Comparison of ENCODE assay signal across 18 mouse cellular contexts in the genomic region with DNA sequence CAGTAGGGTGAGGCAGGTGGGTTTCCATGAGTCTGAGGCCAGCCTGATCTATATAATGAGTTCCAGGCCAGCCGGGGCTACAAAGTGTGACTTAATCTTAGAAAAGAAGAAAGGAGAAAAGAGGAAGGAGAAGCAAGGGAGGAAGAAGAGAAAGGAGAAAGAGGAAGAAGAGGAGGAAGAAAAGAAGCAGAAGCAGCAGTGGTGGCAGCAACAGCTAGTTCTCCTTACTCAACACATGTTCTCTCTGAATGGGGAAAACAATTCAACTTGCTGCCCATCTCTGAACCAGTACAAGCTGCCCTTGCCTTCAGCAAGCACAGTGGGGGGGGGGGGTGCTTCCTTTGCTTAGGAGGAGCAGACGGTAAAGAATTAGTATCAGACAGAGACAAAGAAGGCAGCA.
"Had no signal": no experiment of that assay in that cellular context is flagged by ENCODE, and none has a peak within 500 bp of the region (broad histone marks: within the 10 kb centered on the region; RNA-seq: fewer than 3 reads in every experiment).

No protein-coding gene starts in this region.

- H3K4me2 ChIP-seq: intestine, embryonic 15.5 days; liver, embryonic 13.5 days; midbrain, embryonic 13.5 days; neural tube, embryonic 13.5 days had no signal

- DNase-seq: kidney, adult 18-20 months; kidney, postnatal 25 days; liver, embryonic 13.5 days; lung, adult 2 months; lung, postnatal 14 days; lung, postnatal 4 days; thymus, adult 2 months; thymus, postnatal 14 days; thymus, postnatal 4 days had no signal

- H3K4me1 ChIP-seq: intestine, embryonic 15.5 days; liver, embryonic 13.5 days; megakaryocyte, embryonic 14.5 days; midbrain, embryonic 10.5 days; midbrain, embryonic 13.5 days; neural tube, embryonic 13.5 days had no signal

- H3K36me3 ChIP-seq: intestine, embryonic 15.5 days; liver, embryonic 13.5 days; midbrain, embryonic 10.5 days; midbrain, embryonic 13.5 days; neural tube, embryonic 13.5 days had no signal

- ATAC-seq: intestine, embryonic 15.5 days; midbrain, embryonic 13.5 days; midbrain, embryonic 16.5 days had no signal

- H3K9ac ChIP-seq: intestine, embryonic 15.5 days; liver, embryonic 13.5 days; midbrain, embryonic 13.5 days; neural tube, embryonic 13.5 days had no signal

- H3K4me3 ChIP-seq: intestine, embryonic 15.5 days; liver, embryonic 13.5 days; megakaryocyte, embryonic 14.5 days; midbrain, embryonic 10.5 days; midbrain, embryonic 13.5 days; myocyte; neural tube, embryonic 13.5 days had no signal

- H3K9me3 ChIP-seq: intestine, embryonic 15.5 days; liver, embryonic 13.5 days; megakaryocyte, embryonic 14.5 days; midbrain, embryonic 10.5 days; midbrain, embryonic 13.5 days; neural tube, embryonic 13.5 days had no signal

- H3K27me3 ChIP-seq: intestine, embryonic 15.5 days; liver, embryonic 13.5 days; megakaryocyte, embryonic 14.5 days; midbrain, embryonic 13.5 days; neural tube, embryonic 13.5 days had no signal

- H3K27ac ChIP-seq: intestine, embryonic 15.5 days; kidney, postnatal 0 days; liver, embryonic 13.5 days; midbrain, embryonic 10.5 days; midbrain, embryonic 13.5 days; neural tube, embryonic 13.5 days; stomach, postnatal 0 days had no signal
